Mouse (Mus musculus): Measurements from ENCODE around the gene Mthfsd.

The Mthfsd gene

DNA sequence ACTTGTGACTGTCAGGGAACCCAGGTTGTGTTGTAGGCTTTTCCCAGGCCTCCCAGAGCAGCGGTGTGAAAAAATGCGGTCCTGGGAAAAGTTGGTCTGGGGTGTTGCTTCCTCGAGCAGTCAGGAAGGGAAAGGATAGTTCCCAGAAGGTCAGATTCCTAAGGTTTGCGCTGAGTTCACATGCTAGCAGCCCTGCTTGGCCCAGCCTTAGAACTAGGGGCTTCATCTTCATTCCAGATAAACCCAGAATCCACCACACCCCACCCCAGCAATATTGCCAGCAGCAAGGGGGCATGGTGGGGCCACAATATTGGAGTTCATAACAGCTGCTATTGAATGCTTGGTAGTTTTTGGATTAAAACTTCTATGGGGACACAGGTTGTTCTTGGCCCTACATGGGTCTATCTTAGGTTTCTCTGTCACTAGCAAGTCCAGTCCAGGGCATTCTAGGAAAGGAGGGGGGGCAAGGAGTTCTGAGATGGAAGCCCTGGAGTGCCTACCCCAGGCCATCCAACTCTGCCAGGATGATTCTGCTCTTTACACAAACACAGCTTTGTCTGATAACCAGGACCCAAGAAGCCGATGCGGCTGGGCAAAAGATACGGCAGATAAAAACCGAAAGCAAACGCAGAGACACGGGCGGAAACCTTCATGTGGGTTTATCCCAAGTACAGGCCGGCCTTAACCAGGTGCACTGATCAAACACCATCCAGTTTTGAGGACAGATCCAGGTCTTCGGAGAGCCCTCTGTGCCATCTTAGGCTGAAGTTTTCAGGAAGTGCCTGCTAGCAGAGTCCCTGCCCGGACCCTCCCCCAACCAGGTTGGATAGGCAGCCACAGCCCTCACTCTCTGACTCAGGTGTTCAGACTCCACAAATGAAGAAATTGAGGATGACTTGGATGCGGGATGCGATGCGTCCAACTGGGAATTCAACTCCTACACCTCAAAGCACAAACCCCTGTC is 12.5 kb upstream of the Mthfsd start:
- no peak for DNase-seq

DNA sequence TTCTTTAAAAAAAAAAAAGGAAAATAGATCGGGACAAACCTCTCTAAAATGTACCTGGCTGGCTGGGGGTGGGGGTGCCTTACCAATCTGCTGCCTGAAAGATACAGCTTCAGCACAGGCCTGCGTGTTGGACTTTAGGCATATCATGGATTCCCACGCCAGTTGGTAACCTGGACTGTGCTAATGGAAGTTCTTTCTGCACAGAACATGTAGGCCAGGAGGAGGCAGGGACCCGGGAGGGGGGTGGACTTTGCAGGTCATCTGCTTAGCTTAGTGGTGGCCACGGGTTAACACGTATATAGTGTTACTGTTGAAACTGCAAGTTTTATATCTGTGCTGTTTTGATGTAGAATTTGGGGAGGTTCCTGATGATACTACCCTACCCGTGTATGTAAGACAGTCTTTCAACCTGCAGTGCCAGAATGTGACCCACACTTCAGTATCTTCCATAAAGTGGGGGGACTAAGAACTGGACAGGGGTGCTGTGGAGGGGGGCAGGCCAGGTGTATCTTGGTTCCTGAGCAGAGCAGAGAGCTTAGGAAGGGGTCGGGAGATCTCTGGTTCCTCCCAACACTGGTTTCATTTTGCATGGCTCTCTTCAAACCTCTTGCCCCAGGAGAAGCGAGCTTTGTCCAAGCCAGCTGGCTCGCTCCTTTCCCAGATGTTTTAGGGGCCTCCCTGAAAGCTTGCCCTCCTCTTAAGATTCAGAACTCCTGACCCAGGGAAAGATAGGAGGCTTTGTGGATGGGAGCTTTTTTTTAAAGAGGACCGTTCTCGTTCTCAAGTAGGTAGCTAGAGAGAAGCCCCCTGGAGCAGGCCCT is 11.7 kb upstream of the Mthfsd start:
- no peak for DNase-seq

DNA sequence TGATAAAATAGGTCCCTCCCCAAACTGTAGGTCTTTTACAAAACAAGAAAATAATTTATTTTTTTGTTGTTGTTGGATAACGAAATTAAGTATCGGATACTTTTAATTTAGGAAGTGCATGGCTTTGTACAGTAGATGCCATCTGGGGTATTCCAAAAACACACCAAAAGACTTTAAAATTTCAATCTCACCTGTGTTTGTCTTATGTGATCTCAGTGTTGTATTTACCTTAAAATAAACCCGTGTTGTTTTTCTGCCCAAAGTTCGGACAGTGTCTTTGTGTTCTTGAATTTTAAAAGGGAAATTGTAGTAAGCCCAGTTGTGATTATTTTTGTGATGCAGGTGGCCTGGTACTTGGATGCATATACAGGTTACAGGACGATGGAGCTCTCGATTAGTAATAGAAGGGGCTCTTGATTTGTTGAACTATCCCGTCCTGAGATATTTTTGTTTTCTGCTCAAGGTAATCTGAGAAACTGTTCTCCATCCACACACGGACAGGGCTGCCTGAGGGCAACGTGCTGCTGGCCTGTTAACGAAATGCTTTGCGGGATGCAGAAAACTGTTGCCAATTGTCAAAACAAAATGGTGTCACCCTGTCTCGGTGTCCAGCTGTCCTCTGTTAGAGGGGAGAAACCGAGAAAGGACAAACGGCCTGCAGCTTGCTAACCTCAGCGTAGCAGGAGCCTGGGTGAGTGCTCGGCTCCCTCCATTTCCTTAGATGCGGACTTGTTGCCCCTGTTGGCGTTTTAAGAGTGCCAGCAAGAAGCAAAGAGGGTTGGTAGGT is 10.6 kb upstream of the Mthfsd start:
- DNase-seq, result no peak

DNA sequence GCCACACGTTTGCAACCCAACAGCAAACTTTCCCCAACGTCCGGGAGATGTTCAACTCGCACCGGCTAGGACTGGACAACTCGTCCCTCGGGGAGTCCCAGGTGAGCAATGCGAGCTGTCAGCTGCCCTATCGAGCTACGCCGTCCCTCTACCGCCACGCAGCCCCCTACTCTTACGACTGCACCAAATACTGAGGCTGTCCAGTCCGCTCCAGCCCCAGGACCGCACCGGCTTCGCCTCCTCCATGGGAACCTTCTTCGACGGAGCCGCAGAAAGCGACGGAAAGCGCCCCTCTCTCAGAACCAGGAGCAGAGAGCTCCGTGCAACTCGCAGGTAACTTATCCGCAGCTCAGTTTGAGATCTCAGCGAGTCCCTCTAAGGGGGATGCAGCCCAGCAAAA is 9.7 kb upstream of the Mthfsd start:
- no peak for DNase-seq

DNA sequence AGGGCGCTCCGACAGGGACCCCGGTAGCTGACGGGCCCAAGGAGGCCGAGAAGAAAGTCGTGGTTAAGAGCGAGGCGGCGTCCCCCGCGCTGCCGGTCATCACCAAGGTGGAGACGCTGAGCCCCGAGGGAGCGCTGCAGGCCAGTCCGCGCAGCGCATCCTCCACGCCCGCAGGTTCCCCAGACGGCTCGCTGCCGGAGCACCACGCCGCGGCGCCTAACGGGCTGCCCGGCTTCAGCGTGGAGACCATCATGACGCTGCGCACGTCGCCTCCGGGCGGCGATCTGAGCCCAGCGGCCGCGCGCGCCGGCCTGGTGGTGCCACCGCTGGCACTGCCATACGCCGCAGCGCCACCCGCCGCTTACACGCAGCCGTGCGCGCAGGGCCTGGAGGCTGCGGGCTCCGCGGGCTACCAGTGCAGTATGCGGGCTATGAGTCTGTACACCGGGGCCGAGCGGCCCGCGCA is 9.0 kb upstream of the Mthfsd start:
- no peak for DNase-seq

DNA sequence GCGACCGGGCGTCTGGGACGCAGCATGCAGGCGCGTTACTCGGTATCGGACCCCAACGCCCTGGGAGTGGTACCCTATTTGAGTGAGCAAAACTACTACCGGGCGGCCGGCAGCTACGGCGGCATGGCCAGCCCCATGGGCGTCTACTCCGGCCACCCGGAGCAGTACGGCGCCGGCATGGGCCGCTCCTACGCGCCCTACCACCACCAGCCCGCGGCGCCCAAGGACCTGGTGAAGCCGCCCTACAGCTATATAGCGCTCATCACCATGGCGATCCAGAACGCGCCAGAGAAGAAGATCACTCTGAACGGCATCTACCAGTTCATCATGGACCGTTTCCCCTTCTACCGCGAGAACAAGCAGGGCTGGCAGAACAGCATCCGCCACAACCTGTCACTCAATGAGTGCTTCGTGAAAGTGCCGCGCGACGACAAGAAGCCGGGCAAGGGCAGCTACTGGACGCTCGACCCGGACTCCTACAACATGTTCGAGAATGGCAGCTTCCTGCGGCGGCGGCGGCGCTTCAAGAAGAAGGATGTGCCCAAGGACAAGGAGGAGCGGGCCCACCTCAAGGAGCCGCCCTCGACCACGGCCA is 8.5 kb upstream of the Mthfsd start:
- no peak for DNase-seq

DNA sequence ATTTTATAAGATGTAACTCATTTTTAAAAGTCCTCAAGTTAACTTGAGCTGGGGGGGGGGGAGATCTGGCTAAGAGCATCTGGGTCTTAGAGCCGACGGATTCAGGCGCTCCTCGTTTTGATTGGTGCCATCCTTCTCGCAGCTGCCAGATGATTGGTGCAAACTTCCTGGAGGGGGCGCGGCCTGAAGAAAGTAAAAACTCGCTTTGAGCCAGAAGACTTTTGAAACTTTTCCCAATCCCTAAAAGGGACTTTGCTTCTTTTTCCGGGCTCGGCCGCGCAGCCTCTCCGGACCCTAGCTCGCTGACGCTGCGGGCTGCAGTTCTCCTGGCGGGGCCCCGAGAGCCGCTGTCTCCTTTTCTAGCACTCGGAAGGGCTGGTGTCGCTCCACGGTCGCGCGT is 7.8 kb upstream of the Mthfsd start, which contains the start of gene Foxc2:
Foxc2 (plus strand) TSS at position 224 of the 400 bp plus-strand sequence.
- peak; percentile 58 for DNase-seq

DNA sequence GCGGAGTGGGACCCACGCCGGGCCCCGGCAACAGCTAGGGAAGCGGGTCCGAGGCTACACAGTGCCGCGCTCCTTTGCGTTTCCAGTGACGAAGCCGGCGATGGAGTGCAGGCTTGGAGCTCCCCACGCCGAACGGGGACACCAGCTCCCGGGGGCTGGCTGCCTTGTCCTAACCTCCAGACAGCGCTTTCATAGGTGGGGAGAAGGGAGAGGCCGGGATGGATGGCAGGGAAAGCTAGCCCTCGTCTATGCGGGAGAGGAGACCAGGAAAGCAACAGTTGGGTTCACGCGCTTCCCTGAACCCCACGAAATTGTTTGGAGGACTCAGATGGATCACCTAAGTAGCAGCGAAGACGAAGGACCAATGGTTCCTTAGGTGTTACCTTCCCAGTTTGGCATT is 6.9 kb upstream of the Mthfsd start:
- DNase-seq, result no peak

DNA sequence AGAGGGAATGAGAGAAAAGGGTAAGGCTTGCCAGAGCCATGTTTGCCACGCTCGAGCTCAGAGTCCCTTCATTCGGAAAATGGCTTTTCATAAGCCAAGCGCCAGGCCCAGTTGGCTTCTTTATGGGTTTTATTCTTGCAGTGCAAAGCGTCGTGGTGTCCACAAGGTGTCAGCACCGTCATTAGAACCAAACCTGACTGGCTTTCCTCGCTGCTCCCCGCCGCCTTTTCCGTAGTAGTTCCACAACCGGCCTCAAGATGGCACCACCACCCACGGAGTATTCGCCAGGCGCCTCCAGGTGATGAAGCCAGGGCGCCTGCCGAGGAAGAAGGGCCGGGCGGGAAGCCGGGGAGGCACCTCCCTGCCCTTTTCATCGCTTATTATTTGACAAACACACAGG is 5.1 kb upstream of the Mthfsd start:
- DNase-seq, result peak; percentile 96

DNA sequence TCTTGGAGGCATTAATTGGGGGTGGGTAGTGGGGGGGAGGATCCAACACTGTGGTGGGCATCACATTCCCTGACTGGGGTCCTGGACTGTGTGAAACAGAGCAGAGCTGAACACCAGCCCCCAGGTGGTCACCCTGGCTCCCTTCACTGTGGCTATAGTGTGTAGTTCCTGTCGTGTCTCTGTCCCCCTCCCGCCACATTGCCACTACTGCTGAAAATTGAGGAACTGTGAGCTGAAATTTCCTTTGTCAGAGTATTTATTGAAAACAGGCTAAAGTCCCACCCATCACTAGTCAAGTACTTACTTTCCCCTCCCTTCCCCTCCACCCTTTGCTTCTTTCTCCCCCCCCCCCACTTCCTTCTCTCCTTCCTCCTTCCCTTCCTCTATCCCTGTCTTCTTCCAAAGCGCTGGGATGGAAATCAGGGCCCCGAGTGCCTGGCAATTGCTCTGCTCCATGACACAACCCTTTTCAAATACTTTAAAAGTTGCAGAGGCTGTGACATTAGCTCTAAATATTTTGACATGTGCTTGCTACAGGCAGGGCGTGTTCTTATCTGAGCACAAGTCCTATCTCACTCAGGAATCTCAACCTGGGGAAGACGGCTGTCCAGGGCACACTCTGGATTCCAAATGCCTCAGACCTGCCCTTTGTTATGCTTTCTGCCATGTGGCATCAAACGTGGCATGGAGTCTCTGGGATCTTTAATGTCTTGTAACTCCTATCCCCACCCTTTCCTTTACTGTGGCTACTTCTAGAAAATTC is 3.1 kb upstream of the Mthfsd start:
- DNase-seq, result no peak

DNA sequence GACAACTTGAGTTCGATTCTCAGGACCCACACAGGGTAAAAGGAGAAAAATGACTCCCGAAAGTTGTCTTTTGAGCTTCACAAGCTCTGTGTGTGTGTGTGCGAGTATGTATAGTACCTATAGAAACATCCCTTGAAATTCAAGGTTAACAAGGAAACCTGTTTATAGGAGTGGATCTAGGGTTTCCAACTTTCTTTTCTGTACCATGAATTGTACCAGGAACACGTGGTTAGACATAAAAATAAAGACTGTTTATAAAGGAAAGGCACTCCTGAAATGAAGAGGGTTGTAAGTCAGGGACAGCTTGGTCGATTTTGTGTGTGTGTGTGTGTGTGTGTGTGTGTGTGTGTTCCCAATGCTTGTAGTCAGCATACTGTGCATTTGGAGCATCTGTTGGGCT is 465 bp upstream of the Mthfsd start:
- DNase-seq, result no peak

DNA sequence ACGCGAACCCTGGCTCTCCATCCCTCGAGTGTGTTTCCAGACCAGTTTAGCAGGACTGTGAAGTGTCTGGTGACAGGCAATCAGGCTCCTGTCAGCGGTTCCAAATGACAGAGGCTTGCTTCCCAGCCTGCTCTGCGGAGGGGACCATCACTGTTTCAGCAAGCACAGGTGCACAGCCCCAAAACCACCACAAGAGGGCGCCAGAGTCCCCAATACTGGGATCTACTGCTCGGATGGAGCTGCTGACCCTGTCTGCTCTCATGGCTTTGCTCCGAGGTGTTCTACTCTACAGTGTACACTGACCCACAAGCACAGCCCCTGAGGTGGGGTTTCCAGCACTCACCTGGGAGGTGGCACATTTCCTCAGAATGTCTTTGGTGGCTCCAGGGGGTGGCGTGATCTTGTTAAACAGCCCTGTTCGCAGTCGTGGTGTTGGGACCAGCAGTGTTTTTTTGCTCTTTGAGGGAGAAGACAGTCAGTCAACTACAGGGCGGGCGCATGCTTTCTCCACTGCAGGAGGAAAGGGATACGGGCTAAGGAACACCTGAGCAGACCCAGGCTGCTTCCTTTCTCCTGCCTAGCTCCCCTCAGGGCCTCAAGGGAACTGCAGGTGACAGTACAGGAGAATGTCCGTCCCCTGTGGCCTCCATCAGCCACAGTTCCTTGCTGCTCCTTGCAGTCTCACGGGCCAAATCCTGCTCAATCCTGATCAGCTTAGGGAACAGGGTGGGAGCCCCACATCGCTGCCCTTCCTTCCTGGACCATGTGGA is 4.0 kb downstream of the Mthfsd start:
- DNase-seq, result peak; percentile 87

DNA sequence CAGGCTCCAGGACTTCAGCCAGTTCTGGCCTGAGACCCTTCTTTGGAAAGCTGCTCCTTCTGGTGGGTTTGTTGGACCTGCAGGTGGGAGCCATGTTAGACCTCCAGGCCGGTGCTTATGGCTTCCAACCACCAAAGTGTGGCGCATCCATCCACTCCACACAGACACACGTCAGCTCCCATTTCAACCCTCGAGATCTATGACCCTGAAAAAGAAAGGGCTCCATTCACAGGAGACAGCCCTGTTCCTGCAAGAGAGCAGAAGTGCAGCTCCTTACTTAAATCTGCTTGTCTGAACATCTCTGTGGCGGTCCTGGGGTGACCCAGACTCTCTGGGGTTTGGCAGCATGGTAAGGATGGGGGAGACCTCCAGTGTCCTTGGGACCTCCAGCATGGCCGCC is 14.7 kb downstream of the Mthfsd start:
- DNase-seq, result no peak

DNA sequence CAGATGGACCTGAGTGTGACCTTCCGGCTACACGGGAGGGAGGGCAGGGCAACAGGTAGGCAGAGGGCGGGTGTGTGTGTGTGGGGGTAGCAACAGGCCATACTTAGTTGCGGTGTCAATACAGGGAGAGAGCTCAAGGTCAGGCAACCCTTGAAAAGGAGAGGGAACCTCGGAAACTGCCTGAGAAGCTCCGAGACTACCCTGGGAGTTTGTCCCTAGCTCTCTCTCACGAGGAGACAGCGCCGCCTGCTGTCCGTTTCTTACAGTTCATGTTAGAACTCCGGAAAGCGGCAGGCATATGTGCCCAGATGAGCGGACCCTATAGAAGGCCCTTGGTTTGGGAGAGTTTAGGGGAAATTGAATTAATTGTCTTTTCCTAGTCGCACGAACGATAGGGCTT is 15.6 kb downstream of the Mthfsd start:
- peak; percentile 97 for DNase-seq

DNA sequence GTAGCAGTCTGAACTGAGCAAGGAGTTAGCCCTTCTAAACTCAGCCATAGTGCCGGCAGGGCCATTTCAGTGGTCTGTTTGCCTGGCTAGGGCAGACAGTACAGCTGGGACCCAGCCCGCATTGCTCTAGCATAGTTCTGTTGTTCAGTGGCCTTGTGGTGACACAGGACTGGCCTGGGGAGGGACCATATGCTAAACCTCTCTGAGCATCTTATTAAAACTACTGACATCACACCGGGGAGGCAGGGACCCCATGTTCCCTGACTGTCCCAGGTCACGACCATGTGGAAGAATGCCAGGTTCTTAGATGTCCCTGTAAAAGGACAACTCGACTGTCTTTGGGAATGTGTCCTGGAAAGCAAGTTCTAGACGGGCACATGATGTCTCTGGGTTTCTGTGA is 16.1 kb downstream of the Mthfsd start:
- no peak for DNase-seq

DNA sequence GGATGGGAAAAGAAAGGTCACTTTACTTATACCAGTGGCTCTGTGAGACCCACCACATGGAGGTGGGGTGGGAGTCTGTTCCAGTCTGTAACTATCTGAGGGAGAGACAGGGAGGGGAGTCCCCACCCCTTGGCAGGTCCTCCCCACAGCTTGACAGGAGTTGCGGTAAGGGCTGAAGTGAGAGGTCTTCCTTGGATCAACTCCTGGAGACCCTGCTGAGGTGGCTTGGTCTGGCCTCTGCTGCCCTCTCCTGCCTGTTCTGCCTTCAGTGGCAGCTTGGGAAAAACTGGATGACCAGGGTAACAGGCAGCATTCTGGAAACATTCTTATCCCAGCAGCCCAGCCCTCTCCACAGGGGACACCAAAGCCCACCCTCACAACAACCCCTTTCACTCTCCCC is 17.5 kb downstream of the Mthfsd start:
- DNase-seq, result no peak

DNA sequence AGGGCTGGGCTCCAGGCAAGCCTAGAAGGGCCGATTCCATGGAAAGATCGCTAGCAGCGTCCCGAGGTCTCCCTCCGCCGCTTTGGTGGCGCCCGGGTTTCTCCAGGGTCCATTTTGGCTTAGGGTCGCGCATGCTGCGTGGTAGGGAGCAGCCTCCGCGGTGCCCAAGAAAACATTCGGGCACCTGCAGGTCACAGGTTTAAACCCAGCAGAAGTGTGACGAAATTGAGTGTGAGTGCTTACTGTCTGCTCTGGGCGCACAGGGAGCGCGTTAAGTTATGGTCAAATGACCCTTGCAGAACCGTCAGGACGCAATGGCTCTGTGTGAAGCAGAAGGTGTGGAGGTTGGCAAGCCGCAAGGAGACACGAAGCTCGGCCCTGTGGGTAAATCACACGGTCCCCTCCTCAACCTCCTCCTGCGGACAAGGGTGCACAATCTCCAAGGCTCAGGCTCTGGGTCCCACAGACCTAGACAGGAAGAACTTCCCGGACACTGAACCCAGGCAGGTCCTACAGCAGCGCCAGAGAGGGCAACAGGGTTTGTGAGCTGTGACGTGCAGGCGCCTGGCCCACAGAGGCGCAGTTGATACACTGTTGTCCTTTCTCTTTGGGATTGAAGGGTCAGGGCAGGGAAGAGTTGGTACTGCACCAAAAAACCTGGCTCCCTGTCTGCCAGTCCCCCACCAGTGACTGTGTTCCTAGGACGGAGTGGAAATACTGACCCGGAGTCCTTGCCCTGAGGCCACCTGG is 18.4 kb downstream of the Mthfsd start:
- no peak for DNase-seq

DNA sequence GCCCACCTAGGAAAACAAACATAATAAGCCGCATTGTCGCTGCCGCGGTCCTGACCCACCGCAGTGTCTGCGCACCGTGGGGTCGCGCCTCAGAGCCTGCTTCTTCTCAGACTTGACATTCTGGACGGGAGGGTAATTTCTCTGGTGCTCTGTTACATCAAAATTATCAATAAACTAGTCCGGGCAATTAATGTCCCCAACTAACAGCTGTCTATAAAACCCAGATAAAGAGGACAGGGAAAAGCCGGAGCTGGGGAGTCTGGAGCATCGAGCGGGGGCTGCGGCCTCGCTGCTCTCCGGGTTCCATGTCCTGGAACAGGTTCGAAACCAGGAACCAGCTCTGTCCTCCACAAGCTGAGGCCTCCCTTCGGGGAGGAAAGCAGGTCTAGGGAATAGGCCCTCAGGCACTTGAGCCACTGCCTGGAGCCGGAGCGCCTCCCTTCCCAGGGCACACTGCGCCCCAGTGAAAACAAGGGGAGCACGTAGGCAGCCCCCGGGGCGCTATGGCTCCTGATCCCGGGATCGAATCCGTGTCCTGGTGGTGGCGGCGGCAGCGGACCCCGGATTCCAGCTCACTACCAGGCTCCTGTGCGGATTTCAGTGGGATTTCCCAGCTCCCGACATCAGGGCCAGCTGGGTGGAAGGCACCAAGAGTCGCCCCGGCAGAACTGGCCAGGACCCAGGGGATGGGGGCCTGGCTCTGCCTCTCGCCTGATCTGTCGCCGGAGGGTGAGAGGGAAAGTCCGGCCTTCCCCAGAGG is 19.1 kb downstream of the Mthfsd start:
- DNase-seq, result no peak

DNA sequence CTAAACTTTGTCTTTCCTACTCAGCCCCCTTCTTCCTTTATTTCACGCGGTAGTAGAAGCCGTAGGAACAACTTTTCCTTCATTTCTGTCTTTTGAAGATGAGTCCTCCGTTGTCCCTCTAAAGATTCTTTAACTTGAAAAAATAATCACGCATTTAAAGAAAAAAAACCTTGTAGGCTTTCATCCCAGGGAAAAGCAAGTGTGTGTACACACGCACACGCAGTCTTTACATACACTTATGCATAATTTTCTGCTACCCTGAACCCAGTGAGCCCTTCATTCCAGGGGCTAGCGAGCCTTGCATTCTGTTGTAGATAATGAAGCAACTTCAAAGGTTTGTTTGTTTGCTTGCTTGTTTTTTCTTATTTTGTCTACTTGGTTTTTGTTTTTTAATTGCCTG is 19.9 kb downstream of the Mthfsd start:
- DNase-seq, result no peak

Measured in right cerebral cortex, postnatal 4 days (tissue).